Mouse (Mus musculus) neural tube, embryonic 10.5 days (tissue): ENCODE results near the gene Lrrc18.
A peak's percentile ranks its signal among the peaks of the same experiment; 100 is the strongest.

Experiments used
- DNase-seq: peaks from one replicate; pipeline ENCODE4 v3.0.0-alpha.2; 2017; ENCODE audit warnings: low spot score; ENCODE audit errors: extremely low spot score

Lrrc18 gene

DNA sequence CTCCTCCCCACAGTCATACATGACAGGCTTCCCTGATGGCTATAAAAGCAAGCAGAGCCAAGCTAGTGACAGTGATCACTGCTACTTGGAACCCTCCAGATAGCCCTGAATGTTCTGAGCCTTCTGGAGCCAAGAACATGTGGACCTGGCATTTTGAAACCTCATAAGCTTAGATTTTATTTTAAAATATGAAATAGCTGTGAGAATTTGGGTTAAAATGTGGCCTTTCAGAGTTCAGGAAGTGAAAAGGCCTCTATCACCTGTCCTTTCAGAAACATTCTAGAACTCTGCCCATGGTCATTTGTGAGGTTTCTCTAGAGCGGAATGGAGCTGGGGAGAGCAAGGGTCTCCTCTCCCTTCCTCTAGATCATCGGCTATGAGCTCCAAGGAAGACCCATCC is at the start of gene Lrrc18:
TSS of gene Lrrc18 (plus strand) at position 301 of the 400 bp plus-strand sequence.
- no peak for DNase-seq

DNA sequence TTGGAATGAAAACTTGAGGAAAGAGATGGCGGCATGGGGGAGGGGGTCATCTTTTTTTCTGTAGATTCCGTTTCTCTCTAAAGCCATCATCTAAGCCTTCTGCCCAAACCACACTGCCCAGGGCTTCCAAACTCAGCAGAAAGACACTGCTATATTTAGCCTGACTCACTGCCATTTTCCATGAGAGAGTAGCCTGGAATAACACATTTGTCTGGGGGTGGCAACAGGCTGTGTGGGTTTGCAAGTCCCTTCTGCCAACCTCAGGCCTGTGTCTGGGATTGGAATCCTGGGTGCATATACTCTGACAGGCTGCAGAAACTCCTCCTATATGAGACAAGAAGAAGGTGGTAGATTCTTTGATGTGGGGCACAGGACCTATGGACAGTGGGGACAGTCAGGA is 43.7 kb upstream of the Lrrc18 start:
- no peak for DNase-seq

DNA sequence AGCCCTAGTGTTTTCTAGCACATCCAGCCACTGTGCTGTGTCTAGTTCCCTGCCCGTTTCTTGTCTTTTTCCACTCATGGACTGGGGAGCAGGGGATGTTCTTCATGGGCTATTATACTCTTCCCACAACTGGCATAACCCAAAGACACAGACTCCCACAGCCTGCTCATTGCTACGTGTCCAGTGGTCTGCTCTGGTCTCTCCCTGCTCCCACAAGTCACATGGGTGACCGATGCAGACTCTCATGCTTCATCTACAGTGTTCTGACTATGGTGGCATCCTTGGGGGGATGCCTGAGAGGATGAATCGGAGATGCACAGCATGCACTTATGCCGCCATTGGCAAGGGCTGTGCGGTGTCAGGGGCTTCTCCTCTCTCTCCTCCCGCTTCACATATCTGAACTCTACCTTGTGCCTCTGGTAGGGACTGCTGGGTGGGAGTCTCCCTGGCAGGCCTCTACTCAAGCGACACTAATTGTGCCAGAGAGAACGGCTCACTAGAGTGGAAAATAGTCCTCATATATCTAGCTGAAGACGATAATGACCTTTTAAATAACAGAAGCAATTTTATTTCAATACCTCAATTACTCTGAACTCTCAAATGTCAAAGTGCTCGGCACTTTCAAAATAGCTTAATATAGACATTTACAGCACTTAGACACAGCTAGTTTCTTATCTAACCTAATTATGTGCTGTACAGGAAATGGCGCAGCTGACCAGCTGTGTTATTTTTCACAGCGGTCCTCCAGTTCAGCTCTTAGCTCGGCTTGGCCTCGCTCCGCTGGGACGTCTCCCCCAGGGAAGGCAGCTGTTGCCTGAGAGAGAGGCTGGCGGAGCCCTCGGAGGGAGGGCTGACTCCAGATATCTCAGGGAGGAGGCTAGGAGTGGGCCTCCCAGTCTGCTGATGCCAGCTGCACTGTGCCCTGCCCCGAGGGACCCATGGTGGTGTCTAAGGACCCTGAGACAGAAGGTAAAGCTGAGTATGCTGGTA is 40.6 kb upstream of the Lrrc18 start:
- DNase-seq, result peak; percentile 23

DNA sequence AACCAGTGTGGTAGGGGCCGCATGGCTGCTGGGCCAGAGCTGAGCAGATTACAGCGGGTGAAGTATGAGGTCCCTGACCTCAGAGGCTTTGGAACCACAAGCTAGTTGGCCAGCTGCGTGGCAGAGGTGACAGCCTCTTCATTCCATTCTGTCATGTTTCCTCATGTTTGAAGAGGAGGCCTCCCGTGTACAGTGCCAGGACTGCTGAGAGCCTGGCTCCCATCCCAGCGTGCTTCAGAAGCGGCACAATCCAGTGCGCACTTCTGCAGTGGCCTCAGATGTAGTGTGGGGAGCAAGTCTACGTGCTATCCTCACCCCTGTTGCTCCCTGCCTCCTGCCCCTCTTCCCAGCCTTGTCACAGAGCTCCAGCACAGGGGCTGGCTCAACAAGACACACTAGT is 34.7 kb upstream of the Lrrc18 start:
- DNase-seq, result no peak

DNA sequence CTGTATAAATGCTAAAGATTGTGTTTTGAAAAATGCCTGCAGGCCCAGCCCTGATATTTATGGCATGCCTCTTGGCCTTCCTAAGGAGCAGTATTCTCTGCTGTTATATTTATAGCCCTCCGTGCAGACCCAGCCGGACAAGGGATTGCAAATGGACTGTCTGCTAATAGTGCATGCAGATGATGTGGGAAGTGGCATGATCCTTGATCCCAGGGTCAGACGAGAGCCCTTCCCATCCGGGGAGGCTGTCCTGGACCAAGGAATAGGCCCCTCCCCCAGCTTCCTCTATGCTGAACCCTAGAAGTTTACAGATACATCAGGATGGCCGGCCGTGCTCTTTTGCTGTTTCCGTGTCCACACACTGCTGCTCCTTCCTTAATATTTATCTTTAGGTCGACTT is 32.5 kb upstream of the Lrrc18 start:
- DNase-seq, result no peak

DNA sequence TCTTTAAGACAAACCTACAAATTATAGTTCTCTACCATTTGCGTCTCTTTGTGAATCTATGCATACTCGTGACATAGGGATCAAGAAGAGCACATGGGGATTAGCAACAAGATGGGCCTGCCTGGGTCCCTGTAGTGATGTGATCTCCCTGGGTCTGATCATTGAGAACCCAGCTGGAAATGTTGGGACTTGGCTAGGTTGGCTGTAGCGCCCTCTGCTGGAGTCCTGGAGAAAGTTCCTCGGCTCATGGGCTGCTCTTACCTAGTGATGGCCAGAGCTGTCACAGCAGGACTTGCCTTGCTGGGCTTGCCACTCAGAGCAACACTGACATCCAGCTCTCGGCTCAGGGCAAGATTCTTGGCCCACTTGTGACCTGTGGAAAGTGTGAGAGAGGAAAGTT is 30.7 kb upstream of the Lrrc18 start:
- DNase-seq, result peak; percentile 62

GRCm38 (mm10) chr14:32964742-32965141 is 26.4 kb upstream of the Lrrc18 start:
- no peak for DNase-seq

GRCm38 (mm10) chr14:32970700-32971099 is 20.5 kb upstream of the Lrrc18 start:
- DNase-seq, result no peak

GRCm38 (mm10) chr14:32984176-32984738 is 6.9 kb upstream of the Lrrc18 start:
- no peak for DNase-seq

DNA sequence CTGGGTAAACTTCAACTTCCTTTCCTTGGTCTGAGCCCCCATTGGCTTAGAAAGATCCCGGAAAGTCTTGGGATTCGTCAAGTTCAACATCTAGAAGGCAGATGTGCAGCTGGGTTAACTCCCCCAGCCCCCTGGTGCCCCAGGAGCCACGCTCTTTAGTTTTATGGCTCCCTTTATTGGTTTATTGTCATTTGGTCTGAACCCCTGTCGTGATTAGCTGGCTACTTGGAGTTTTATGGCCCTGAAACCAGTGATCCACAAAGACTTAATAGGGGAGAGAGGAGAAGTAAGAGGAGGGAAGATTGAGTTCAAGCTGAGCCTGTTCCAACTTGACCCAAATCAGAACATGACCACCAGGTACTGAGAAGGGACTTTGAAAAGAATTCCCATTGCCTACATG is 4.5 kb upstream of the Lrrc18 start:
- no peak for DNase-seq

GRCm38 (mm10) chr14:32994954-32995636 is 3.9 kb downstream of the Lrrc18 start:
- peak; percentile 47 for DNase-seq

- no peak for DNase-seq
These were observed 8.3 kb downstream of the Lrrc18 start for GRCm38 (mm10) chr14:32999511-32999910.

DNA sequence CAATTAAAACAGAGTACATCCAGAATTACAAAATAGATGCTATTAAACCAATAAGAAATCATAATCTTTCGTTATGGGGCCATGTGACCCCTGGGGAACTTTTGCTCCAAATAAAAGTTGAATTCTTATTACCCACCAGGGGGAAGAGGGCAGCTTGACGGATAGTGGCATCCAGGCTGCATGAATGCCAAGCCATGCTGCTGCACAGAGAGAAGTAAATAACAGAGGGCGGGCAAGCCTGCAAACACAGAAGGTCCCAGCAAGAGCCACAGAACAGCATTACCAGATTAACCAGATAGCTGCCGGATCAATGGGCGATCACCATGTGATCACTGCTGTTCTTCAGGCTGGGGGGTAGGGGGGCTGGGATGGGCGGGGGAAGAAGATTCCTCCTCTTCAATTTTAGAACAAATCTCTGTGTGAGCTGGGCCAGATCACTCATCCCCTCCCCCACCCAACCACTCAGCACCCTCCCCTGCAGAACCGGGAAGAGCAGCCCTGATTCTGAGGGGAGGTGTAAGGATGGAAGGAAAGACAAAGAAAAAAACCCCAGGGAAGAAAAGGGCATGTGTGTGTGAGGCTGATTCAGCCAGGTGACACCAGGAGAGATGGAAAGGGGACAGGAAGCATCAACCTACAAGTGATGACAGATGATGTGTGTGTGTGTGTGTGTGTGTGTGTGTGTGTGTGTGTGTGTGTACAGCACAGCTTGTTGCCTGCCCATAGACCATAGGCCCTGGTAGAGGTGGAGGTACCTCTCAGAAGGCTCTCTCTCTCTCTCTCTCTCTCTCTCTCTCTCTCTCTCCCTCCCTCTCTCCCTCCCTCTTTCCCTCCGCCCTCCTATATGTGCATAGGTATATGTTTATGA is 9.2 kb downstream of the Lrrc18 start:
- DNase-seq, result no peak

DNA sequence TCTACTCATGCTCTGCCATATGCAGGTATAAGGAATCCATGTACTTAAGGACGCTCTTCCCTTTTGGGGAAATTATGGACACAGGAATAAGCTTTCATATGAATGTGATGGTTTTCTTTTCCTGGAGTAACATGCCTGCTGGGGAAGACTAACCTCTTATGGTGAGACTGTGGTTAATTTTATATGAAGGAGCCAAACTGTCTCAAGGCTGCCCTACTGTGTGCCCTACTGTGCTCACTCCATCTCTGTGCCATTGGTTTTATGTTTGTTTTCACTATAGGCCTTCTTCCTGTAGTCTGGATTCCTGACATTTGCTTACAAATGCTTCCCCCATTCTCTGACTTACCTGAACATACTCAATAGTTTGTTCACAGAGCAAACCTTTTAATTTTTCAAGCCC is 13.9 kb downstream of the Lrrc18 start:
- DNase-seq, result no peak

GRCm38 (mm10) chr14:33007638-33008037 is 16.5 kb downstream of the Lrrc18 start:
- no peak for DNase-seq

- no peak for DNase-seq
These were observed 27.9 kb downstream of the Lrrc18 start for GRCm38 (mm10) chr14:33019050-33019449.

- DNase-seq, result no peak
These were observed 28.4 kb downstream of the Lrrc18 start for GRCm38 (mm10) chr14:33019606-33020005.

DNA sequence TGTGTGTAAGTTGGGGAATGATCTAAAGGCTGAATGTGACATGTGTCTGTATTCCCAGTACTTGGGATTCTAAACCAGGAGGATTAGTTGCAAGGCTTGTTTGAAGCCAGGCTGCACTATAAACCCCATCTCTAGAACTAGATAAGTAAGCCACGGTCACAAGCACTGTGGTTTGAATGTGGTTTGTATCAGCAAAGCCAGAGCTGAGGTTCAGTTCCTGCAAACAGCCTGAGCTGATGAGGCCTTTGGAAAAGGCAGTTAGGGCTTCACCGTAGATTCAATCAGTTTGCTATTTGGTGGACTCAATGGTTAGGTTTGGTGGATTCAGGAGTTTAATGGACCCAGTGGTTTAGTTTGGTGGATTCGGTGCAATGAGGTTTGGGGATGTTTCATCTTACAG is 39.7 kb downstream of the Lrrc18 start:
- no peak for DNase-seq

DNA sequence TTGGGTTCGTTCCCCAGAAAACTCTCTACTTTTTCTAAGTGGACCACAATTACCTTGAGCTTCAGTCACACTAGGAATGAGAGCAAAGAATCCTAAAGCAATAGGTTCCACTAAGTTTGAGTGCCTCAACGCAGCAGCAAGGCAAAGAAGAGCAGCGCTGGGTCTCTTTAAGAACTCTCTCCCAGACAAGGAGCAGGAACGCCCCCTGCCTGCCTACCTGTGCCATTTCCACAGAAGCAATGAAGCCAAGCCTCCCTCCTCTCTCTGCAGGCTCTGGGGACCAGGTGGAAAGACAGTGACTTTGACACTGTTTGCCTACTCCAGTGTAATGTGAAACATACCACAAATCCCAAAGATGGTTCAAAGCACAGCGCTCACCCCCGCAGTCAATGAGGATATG is 42.2 kb downstream of the Lrrc18 start:
- peak; percentile 39 for DNase-seq

- no peak for DNase-seq
These were observed 44.2 kb downstream of the Lrrc18 start for GRCm38 (mm10) chr14:33035386-33035785.

DNA sequence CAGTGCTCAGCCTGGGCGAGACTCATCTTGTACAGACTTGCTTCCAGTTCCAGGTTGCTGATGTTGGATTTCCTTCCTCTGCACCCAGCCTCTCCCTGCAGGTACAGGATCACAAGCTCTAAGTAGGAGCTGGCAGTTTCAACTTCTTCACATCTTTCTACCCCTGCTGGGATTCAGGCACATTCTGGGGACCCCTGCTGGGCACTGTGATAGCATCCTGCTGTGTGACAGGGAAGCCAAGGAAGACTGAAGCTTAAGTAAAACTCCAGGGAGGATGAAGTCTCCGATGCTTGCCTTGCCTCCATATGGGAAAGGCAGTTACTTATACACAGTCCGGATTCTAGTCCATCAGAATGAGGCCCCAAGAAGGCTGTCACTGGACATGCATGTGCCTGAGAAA is 45.6 kb downstream of the Lrrc18 start:
- no peak for DNase-seq
